Mouse (Mus musculus) urinary bladder, adult 2 months (tissue): ENCODE measurements around the gene Tpp1. TPM values are rescaled to one million over a fixed set of nuclear protein-coding genes. Genes with fewer than 3 reads are reported as not detected.

ENCODE experiments used
- DNase-seq: peaks from one replicate; pipeline ENCODE4 v3.0.0; 2022; ENCODE audit warnings: low spot score
- polyA plus RNA-seq: library from polyadenylated mRNA; depleted of rRNA; stranded (reverse); fragments of >200 nt; gene quantifications from 2 replicates; pipeline ENCODE4 v1.2.3, GENCODE M21; 2012; rRNA removed

Tpp1 gene
- polyA plus RNA-seq, 1 experiment, result 144 TPM

GRCm38 (mm10) chr7:105728701-105729428, 23.2 kb downstream of the Tpp1 start:
- DNase-seq, result no peak

- DNase-seq, result no peak
Observed at GRCm38 (mm10) chr7:105726980-105727325, 25.1 kb downstream of the Tpp1 start.

- DNase-seq, result no peak
Observed at GRCm38 (mm10) chr7:105726144-105726979, 25.7 kb downstream of the Tpp1 start.

- DNase-seq, result no peak
Observed at GRCm38 (mm10) chr7:105721916-105722315, 30.1 kb downstream of the Tpp1 start.

GRCm38 (mm10) chr7:105715366-105715765, 36.7 kb downstream of the Tpp1 start:
- DNase-seq, result no peak

- no peak for DNase-seq
Observed at GRCm38 (mm10) chr7:105708733-105709132, 43.3 kb downstream of the Tpp1 start.

- DNase-seq, result no peak
Observed at GRCm38 (mm10) chr7:105703816-105704215, 48.2 kb downstream of the Tpp1 start.

GRCm38 (mm10) chr7:105703184-105703583, 48.9 kb downstream of the Tpp1 start:
- DNase-seq, result no peak

Other genes with a start within 250 kb of the Tpp1 start
- gene Smpd1, start 197.9 kb downstream of the Tpp1 start, polyA plus RNA-seq, result 31.3 and 38.4 TPM in 2 replicates
- 36.9 and 42.2 TPM in 2 replicates for gene Apbb1, start 170.6 kb downstream of the Tpp1 start, polyA plus RNA-seq
- 1.6 and 2.1 TPM in 2 replicates for gene Hpx, start 152.1 kb downstream of the Tpp1 start, polyA plus RNA-seq
- 57.0 and 64.8 TPM in 2 replicates for gene Trim3, start 118.7 kb downstream of the Tpp1 start, polyA plus RNA-seq
- gene Timm10b, start 112.2 kb downstream of the Tpp1 start, polyA plus RNA-seq, result 90.1 and 108 TPM in 2 replicates
- 92.6 and 125 TPM in 2 replicates for gene Arfip2, start 111.8 kb downstream of the Tpp1 start, polyA plus RNA-seq
- gene Gm45799, start 111.7 kb downstream of the Tpp1 start, polyA plus RNA-seq, result 49.2 and 53.0 TPM in 2 replicates
- 5.1 and 5.5 TPM in 2 replicates for gene Dnhd1, start 101.4 kb downstream of the Tpp1 start, polyA plus RNA-seq
- 488 and 618 TPM in 2 replicates for gene Ilk, start 15.6 kb downstream of the Tpp1 start, polyA plus RNA-seq
- 17.0 and 17.1 TPM in 2 replicates for gene Rrp8, start 14.8 kb downstream of the Tpp1 start, polyA plus RNA-seq
- gene Taf10, start 7.9 kb downstream of the Tpp1 start, polyA plus RNA-seq, result 150 and 171 TPM in 2 replicates
- gene Dchs1, start 35.4 kb upstream of the Tpp1 start, polyA plus RNA-seq, result 4.4 and 7.4 TPM in 2 replicates
- 218 and 233 TPM in 2 replicates for gene Mrpl17, start 58.9 kb upstream of the Tpp1 start, polyA plus RNA-seq
- 3.2 and 5.1 TPM in 2 replicates for gene Gm4070, start 201.7 kb upstream of the Tpp1 start, polyA plus RNA-seq